Mouse (Mus musculus) olfactory bulb, adult 2 months (tissue): ENCODE measurements around the gene Slc25a54. TPM values are rescaled to one million over a fixed set of nuclear protein-coding genes. Genes with fewer than 3 reads are reported as not detected.

Experiments
- H3K27ac ChIP-seq: fragments of 200-500 bp; 2 replicates; pipeline ENCODE4 v1.5.1; 2012; ENCODE audit warnings: low read depth, low read length; ENCODE audit not compliant: insufficient read depth
- H3K4me1 ChIP-seq: fragments of 200-500 bp; 2 replicates; pipeline ENCODE4 v1.6.1; 2012; ENCODE audit warnings: low read length; ENCODE audit not compliant: control insufficient read depth, insufficient read depth
- H3K4me3 ChIP-seq: fragments of 200-500 bp; 2 replicates; pipeline ENCODE4 v1.5.1; 2012; ENCODE audit warnings: mild to moderate bottlenecking, low read depth, low read length, moderate library complexity; ENCODE audit not compliant: insufficient read depth
- CTCF ChIP-seq: fragments of 200-500 bp; IDR thresholded peaks from 2 replicates; pipeline ENCODE4 v1.5.1; 2012; ENCODE audit warnings: low read depth, mild to moderate bottlenecking, low read length, moderate library complexity; ENCODE audit not compliant: insufficient read depth
- POLR2A ChIP-seq: fragments of 200-500 bp; IDR thresholded peaks from 2 replicates; pipeline ENCODE4 v1.6.1; 2012; ENCODE audit warnings: mild to moderate bottlenecking, low read depth, low read length, moderate library complexity; ENCODE audit not compliant: insufficient read depth
- WGBS: fragments of 180-500 bp; shearing (Covaris S2); methylation state at CpG from one replicate; pipeline ENCODE4 v1.1.7; 2018; 5-methylcytosine and 5-hydroxymethylcytosine counted together
- polyA plus RNA-seq: library from polyadenylated mRNA; stranded (reverse); fragments of >200 nt; gene quantifications from 2 replicates; pipeline ENCODE4 v1.2.4, GENCODE M21; 2012; ENCODE audit warnings: low replicate concordance; ENCODE audit not compliant: missing spikeins, insufficient read depth, insufficient read length

Slc25a54 gene
- polyA plus RNA-seq, result not detected in 2 replicates

DNA sequence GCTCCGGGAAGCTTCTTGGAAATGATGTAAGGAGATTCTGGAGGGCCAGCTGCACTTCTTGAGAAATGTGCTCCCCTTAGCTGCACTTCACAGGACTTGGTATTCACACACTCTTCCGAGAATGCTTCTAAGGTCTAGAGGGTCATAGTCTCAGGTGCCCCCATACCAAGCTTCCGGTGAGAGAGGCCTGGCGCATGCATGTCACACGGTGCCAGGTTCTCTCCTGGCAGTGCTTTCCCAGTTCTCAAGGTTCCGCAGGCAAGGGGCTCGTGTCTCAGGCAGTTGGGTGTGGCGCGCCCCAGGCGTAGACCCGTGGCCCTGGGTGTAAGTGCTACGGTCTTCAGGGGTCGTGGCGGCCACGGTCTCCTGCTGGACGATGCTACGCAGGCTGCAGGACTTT is at the start of gene Slc25a54:
Slc25a54 (plus strand) TSS at position 301 of the 400 bp plus-strand sequence.
- no peak within 1 kb of the TSS for H3K27ac ChIP-seq
- 97% methylated on average over 17 of the region's 17 CpGs for WGBS
- TF ChIP-seq POLR2A, result no peak
- no peak for TF ChIP-seq CTCF
- H3K4me1 ChIP-seq, result no peaks in the 10 kb centered on the region
- no peak within 1 kb of the TSS for H3K4me3 ChIP-seq

- 19% methylated on average over 6 of the region's 6 CpGs for WGBS
- peaks cover 6% of the 10 kb centered on the region for H3K4me1 ChIP-seq
- no peak for TF ChIP-seq POLR2A
- TF ChIP-seq CTCF, result no peak
- no peak overlapping the region for H3K4me3 ChIP-seq
- H3K27ac ChIP-seq, result peak overlapping the region; percentile 39; the same call in 1 of the 2 replicates
These were observed 49.5 kb upstream of the Slc25a54 start for GRCm38 (mm10) chr3:109030817-109031216.

DNA sequence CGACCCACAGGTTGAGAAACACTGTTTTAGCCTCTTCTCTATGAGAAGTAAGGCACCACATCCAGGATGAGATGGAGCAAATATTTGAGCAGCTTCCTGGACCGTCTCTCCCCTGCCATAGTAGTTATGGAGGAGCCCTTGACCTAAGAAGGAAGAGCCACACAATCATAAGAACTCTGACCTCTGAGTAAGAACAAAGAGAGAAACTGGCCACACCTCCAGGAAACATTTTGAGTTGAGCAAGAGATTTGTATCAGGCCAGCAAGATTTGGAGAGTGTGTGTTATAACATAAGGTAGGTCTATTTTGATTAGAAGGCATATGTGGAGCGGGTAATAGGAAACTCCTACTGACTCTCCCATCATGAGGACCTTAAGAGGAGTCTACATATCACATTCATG is 48.6 kb upstream of the Slc25a54 start:
- TF ChIP-seq CTCF, result no peak
- no peak for TF ChIP-seq POLR2A

DNA sequence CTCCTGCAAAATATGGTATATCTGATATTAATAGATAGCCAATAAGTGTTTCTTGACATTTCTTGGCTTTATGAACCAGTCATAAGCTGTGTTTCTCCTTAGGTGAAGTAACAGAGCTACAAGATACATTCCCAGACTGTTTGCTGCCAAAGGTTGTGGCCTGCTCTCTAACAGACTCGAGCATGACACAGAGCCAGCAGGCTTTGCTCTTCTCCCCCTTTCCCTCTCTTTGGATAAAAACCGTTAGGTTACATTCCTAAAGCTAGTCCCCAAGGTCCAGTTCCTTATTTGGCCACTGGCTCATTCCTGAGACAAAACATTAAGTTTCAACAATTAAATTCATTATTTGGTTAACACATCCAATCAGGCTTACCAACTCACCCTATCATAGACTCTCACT is 48.0 kb upstream of the Slc25a54 start:
- Histone ChIP-seq H3K4me1 (peaks cover 6% of the 10 kb centered on the region), H3K4me3 (no peak overlapping the region), H3K27ac (no peak overlapping the region)
- 84% methylated on average over 2 of the region's 2 CpGs for WGBS
- no peak for TF ChIP-seq POLR2A
- no peak for TF ChIP-seq CTCF

More for the DNA sequence above, 48.6 kb upstream of the Slc25a54 start:
- H3K27ac ChIP-seq, result no peak overlapping the region
- H3K4me3 ChIP-seq, result no peak overlapping the region
- H3K4me1 ChIP-seq, result peaks cover 6% of the 10 kb centered on the region
- 91% methylated on average over 3 of the region's 3 CpGs for WGBS

GRCm38 (mm10) chr3:109034411-109034810 is 45.9 kb upstream of the Slc25a54 start:
- Histone ChIP-seq H3K27ac (no peak overlapping the region), H3K4me3 (no peak overlapping the region), H3K4me1 (peaks cover 6% of the 10 kb centered on the region)
- TF ChIP-seq CTCF, result no peak
- no peak for TF ChIP-seq POLR2A
- WGBS, result 25% methylated on average over 1 of the region's 1 CpGs

DNA sequence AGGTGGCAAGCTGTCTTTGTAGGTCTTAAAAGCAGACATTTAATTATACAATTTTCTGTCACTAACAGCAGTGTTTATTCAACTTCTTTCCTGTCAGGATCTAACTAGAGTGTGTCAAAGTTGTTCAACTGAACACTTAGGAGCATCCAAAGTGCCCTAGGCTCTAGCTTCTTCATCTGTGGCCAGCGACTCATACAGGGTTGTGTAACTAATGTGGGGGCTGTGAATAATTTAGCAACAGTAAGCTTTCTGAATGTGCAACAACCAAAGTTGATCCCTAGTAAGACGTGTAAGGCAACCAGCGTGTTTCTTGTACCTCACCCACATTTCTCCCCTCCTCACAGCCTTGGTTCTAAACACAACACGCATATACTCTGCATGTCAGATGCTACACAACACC is 39.4 kb upstream of the Slc25a54 start:
- WGBS, result 80% methylated on average over 4 of the region's 4 CpGs
- H3K27ac ChIP-seq, result no peak overlapping the region
- no peaks in the 10 kb centered on the region for H3K4me1 ChIP-seq
- TF ChIP-seq CTCF (no peak), POLR2A (no peak)
- no peak overlapping the region for H3K4me3 ChIP-seq

DNA sequence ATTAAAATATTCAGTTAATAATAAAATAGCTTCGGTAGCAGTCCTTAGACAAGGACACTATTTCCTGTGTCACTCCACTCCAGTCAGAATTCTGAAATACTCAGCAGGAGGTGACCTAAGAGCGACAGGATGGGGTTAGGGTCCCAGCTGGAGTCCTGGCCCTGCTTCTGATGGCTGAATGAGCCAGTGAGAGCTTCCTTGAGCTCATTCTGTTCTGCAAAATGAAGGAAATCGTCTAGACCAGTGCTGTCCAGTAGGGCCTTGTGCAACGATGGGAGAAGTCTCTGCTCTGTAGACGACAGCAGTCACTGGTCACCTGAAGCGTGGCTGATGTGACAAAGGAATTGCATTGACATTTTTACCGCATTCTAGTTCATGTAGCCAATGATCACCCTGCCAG is 36.9 kb upstream of the Slc25a54 start:
- no peak for TF ChIP-seq POLR2A
- no peak for TF ChIP-seq CTCF
- no peak overlapping the region for H3K4me3 ChIP-seq
- WGBS, result 65% methylated on average over 7 of the region's 7 CpGs
- H3K27ac ChIP-seq, result no peak overlapping the region
- H3K4me1 ChIP-seq, result no peaks in the 10 kb centered on the region

- Histone ChIP-seq H3K27ac (no peak overlapping the region), H3K4me1 (no peaks in the 10 kb centered on the region), H3K4me3 (no peak overlapping the region)
- WGBS, result 92% methylated on average over 3 of the region's 3 CpGs
- TF ChIP-seq CTCF, result no peak
These were observed 33.8 kb upstream of the Slc25a54 start for GRCm38 (mm10) chr3:109046428-109046827.

- no peak overlapping the region for H3K4me3 ChIP-seq
- 41% methylated on average over 6 of the region's 6 CpGs for whole genome bisulfite sequencing
- no peak overlapping the region for H3K27ac ChIP-seq
- H3K4me1 ChIP-seq, result no peaks in the 10 kb centered on the region
- TF ChIP-seq CTCF (no peak), POLR2A (no peak)
These were observed 32.5 kb upstream of the Slc25a54 start for GRCm38 (mm10) chr3:109047707-109048283.
